Mouse (Mus musculus): ENCODE measurements around the gene Cldn15.

DNA sequence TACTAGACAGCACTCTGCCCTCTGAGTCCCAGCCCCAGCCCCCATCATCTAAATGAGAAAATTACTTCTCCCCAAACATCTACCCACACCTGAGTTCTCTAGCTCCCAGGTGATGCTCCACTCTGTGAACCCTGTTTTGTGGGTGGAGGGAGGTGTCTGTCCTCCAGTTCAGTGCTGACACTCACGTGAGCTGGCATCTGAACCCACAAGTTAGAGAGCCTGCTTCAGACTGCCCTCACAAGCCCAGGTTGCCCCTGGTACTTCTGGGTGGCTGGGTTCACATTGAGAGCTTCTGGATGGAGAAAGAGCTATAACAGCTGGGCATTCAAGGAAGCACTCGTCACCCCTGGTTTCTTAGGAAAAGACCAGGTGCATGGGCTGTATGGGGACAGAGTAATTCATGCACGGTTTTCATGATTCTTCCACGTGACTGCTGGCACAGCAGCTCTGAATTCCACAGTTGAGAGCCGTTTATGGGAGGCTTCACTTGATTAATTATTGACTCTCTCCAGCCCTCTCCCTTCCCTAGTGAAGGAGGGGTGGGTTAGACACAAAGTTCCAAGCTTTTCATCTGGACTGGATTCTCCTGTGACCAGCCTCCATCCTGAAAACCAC lies 7.3 kb upstream of the Cldn15 start:
- TF ChIP-seq CTCF (IDR thresholded peaks at IDR 0.05; ENCODE audit: low read depth) = no peak
- TF ChIP-seq EP300 (IDR thresholded peaks at IDR 0.05; ENCODE audit: low read depth) = no peak

Data from liver, postnatal 0 days (tissue).